Mouse (Mus musculus) heart, embryonic 15.5 days (tissue): Measurements from ENCODE around the gene Sdad1. TPM values are rescaled to one million over a fixed set of nuclear protein-coding genes. Genes with fewer than 3 reads are reported as not detected.

Source experiments
- ATAC-seq: fragments of 200-750 bp; cut with Nextera tagmentation; replicated peaks from 2 replicates; pipeline ENCODE4 v1.8.0; 2017; ENCODE audit warnings: low read depth, moderate TSS enrichment; ENCODE audit not compliant: insufficient number of reproducible peaks, insufficient read depth, low FRiP score
- H3K27ac ChIP-seq: fragments of 300-500 bp; sonication (generic); 2 replicates; pipeline ENCODE4 v1.5.1; 2015; ENCODE audit warnings: mild to moderate bottlenecking, inconsistent platforms
- H3K27me3 ChIP-seq: fragments of 300-500 bp; sonication (generic); 2 replicates; pipeline ENCODE4 v1.6.1; 2015; ENCODE audit warnings: inconsistent platforms
- H3K36me3 ChIP-seq: fragments of 300-500 bp; sonication (generic); 2 replicates; pipeline ENCODE4 v1.6.1; 2015; ENCODE audit warnings: mild to moderate bottlenecking, inconsistent platforms
- H3K4me1 ChIP-seq: fragments of 300-500 bp; sonication (generic); replicated peaks from 2 replicates; pipeline ENCODE4 v1.6.1; 2015; ENCODE audit warnings: inconsistent platforms
- H3K4me2 ChIP-seq: fragments of 300-500 bp; sonication (generic); 2 replicates; pipeline ENCODE4 v1.6.1; 2015; ENCODE audit warnings: inconsistent platforms, mild to moderate bottlenecking, moderate library complexity
- H3K4me3 ChIP-seq: fragments of 300-500 bp; sonication (generic); 2 replicates; pipeline ENCODE4 v1.5.1; 2015; ENCODE audit warnings: mild to moderate bottlenecking, inconsistent platforms
- H3K9ac ChIP-seq: fragments of 300-500 bp; sonication (generic); 2 replicates; pipeline ENCODE4 v1.6.1; 2015; ENCODE audit warnings: mild to moderate bottlenecking, inconsistent platforms
- H3K9me3 ChIP-seq: fragments of 300-500 bp; sonication (generic); replicated peaks from 2 replicates; pipeline ENCODE4 v1.6.1; 2016; ENCODE audit warnings: inconsistent platforms
- WGBS: fragments of 180-500 bp; shearing (Covaris S2); methylation state at CpG from one replicate; pipeline ENCODE4 v1.1.7; 2015; ENCODE audit warnings: mixed read lengths; 5-methylcytosine and 5-hydroxymethylcytosine counted together
- polyA plus RNA-seq: library from polyadenylated mRNA; unstranded; fragments of >200 nt; fragmentation: Nextera tagmentation; extraction: Ambion mirVana; gene quantifications from 2 replicates; pipeline ENCODE4 v1.2.1, GENCODE M21; 2015

The Sdad1 gene
- polyA plus RNA-seq, 1 experiment from 2014 or later: 20.0 TPM

DNA sequence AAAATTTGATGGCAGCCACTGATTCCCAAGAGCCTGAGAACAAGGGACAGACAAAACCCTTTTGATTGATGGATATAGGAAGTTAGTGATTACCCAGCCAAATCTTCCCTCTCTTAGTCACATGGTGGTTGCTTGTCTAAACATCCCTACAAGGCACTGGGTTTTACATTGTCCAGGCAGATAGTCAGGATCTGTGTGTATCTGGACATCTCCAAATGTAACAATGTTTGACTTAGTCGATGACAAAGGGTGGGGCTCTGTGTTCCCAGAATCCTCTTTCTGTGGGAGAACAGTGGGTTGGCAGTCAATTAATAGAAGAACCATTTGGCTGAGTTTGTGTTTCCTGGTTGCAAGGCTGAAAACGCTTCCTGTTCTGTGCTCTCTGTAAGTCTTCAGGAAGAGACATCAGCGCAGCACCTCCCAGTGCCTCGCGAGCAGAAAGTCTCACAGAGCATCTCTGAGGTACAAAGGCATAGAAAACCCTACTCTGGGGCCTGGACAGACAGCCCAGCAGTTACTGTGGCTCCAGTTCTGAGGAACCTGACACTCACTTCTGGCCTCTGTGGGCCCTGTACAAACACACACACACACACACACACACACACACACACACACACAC lies 75.2 kb downstream of the Sdad1 start:
- no peak for ATAC-seq
- Histone ChIP-seq H3K4me2 (no peak overlapping the region), H3K27ac (no peak overlapping the region), H3K9ac (no peak overlapping the region), H3K36me3 (no peaks in the 10 kb centered on the region), H3K4me3 (no peak overlapping the region), H3K4me1 (peaks cover 4% of the 10 kb centered on the region; the same call in 1 of the 2 replicates), H3K27me3 (no peaks in the 10 kb centered on the region), H3K9me3 (no peaks in the 10 kb centered on the region)
- whole genome bisulfite sequencing: 46% methylated on average over 5 of the region's 5 CpGs

Other genes with a start within 250 kb of the Sdad1 start
- 126 and 128 TPM in 2 replicates for gene G3bp2, start 226.8 kb downstream of the Sdad1 start, polyA plus RNA-seq
- gene Uso1, start 172.5 kb downstream of the Sdad1 start, polyA plus RNA-seq: 28.4 and 29.1 TPM in 2 replicates
- not detected in 2 replicates for gene U90926, start 95.1 kb downstream of the Sdad1 start, polyA plus RNA-seq
- gene Ppef2, start 54.2 kb downstream of the Sdad1 start, polyA plus RNA-seq: 0.18 TPM in 1 of 2 replicates, not detected in the other
- gene Naaa, start 32.3 kb downstream of the Sdad1 start, polyA plus RNA-seq: 8.1 and 8.3 TPM in 2 replicates
- gene Cxcl9, start 17.6 kb upstream of the Sdad1 start, polyA plus RNA-seq: 0.49 TPM in 1 of 2 replicates, not detected in the other
- gene Art3, start 21.3 kb upstream of the Sdad1 start, polyA plus RNA-seq: 49.4 and 65.5 TPM in 2 replicates
- 0.92 and 6.4 TPM in 2 replicates for gene Cxcl10, start 38.4 kb upstream of the Sdad1 start, polyA plus RNA-seq
- gene Nup54, start 124.7 kb upstream of the Sdad1 start, polyA plus RNA-seq: 31.2 and 33.7 TPM in 2 replicates
- 14.9 and 17.3 TPM in 2 replicates for gene Scarb2, start 196.4 kb upstream of the Sdad1 start, polyA plus RNA-seq
- gene Fam47e, start 244.6 kb upstream of the Sdad1 start, polyA plus RNA-seq: 0.09 and 0.27 TPM in 2 replicates